Mouse (Mus musculus) heart, embryonic 12.5 days (tissue): ENCODE results near the gene Chmp1a. TPM values are rescaled to one million over a fixed set of nuclear protein-coding genes. Genes with fewer than 3 reads are reported as not detected.

Experiments used
- ATAC-seq: fragments of 200-750 bp; cut with Nextera tagmentation; 2 replicates; pipeline ENCODE4 v1.8.0; 2017; ENCODE audit warnings: moderate TSS enrichment, moderate library complexity; ENCODE audit not compliant: insufficient number of reproducible peaks, low FRiP score
- H3K27ac ChIP-seq: fragments of 300-500 bp; sonication (generic); 2 replicates; pipeline ENCODE4 v1.5.1; 2016; ENCODE audit warnings: mild to moderate bottlenecking, moderate library complexity; ENCODE audit not compliant: poor library complexity, severe bottlenecking
- H3K27me3 ChIP-seq: fragments of 300-500 bp; sonication (generic); replicated peaks from 2 replicates; pipeline ENCODE4 v1.6.1; 2016; ENCODE audit warnings: mild to moderate bottlenecking, moderate library complexity
- H3K36me3 ChIP-seq: fragments of 300-500 bp; sonication (generic); 2 replicates; pipeline ENCODE4 v1.6.1; 2016; ENCODE audit warnings: mild to moderate bottlenecking, moderate library complexity
- H3K4me1 ChIP-seq: fragments of 300-500 bp; sonication (generic); replicated peaks from 2 replicates; pipeline ENCODE4 v1.6.1; 2016; ENCODE audit warnings: mild to moderate bottlenecking
- H3K4me2 ChIP-seq: fragments of 300-500 bp; sonication (generic); 2 replicates; pipeline ENCODE4 v1.6.1; 2016; ENCODE audit warnings: mild to moderate bottlenecking, moderate library complexity
- H3K4me3 ChIP-seq: fragments of 300-500 bp; sonication (generic); 2 replicates; pipeline ENCODE4 v1.5.1; 2016; ENCODE audit warnings: mild to moderate bottlenecking
- H3K9ac ChIP-seq: fragments of 300-500 bp; sonication (generic); 2 replicates; pipeline ENCODE4 v1.6.1; 2016; ENCODE audit warnings: mild to moderate bottlenecking, moderate library complexity
- H3K9me3 ChIP-seq: fragments of 300-500 bp; sonication (generic); replicated peaks from 2 replicates; pipeline ENCODE4 v1.6.1; 2016; ENCODE audit warnings: mild to moderate bottlenecking, moderate library complexity
- WGBS: fragments of 180-500 bp; shearing (Covaris S2); methylation state at CpG from one replicate; pipeline ENCODE4 v1.1.7; 2016; 5-methylcytosine and 5-hydroxymethylcytosine counted together
- polyA plus RNA-seq: library from polyadenylated mRNA; unstranded; fragments of >200 nt; fragmentation: Nextera tagmentation; extraction: Ambion mirVana; gene quantifications from 2 replicates; pipeline ENCODE4 v1.2.1, GENCODE M21; 2016

The Chmp1a gene
- polyA plus RNA-seq, 1 experiment from 2014 or later, result 102 TPM

DNA sequence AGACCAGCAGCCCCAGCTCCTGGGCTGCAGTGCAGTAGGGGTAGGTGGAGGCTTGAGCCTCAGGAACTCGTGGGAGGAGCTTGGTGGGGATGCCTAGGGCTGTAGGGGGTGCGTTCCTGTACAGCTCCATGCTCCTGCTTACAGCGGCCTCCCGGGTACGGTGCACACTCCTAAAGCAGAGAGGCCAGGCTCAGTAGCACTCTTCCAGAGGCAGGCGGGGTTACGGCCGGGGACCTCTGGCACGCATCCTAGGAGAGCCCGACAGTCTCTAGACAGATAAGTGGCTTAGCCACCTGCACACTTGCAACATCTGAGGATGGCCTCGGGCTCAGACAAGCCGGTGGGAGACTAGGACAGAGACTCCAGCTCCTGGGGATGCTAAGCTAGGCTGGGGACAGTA is 33.0 kb upstream of the Chmp1a start:
- no peak overlapping the region for H3K4me2 ChIP-seq
- WGBS, result 82% methylated on average over 12 of the region's 12 CpGs
- H3K9me3 ChIP-seq, result no peaks in the 10 kb centered on the region
- no peaks in the 10 kb centered on the region for H3K27me3 ChIP-seq
- H3K27ac ChIP-seq, result no peak overlapping the region
- no peak overlapping the region for H3K4me3 ChIP-seq
- no peaks in the 10 kb centered on the region for H3K4me1 ChIP-seq
- H3K36me3 ChIP-seq, result peaks cover 89% of the 10 kb centered on the region
- no peak for ATAC-seq
- no peak overlapping the region for H3K9ac ChIP-seq

GRCm38 (mm10) chr8:123244382-123244781 is 31.8 kb upstream of the Chmp1a start:
- H3K36me3 ChIP-seq, result peaks cover 80% of the 10 kb centered on the region
- no peak overlapping the region for H3K4me3 ChIP-seq
- no peak overlapping the region for H3K27ac ChIP-seq
- 0 out of 2 replicates have a peak, but pooled peaks cover 3% of the 10 kb centered on the region for H3K27me3 ChIP-seq
- 87% methylated on average over 4 of the region's 4 CpGs for WGBS
- H3K9me3 ChIP-seq, result no peaks in the 10 kb centered on the region
- H3K4me1 ChIP-seq, result no peaks in the 10 kb centered on the region
- H3K4me2 ChIP-seq, result no peak overlapping the region
- H3K9ac ChIP-seq, result no peak overlapping the region
- no peak for ATAC-seq

DNA sequence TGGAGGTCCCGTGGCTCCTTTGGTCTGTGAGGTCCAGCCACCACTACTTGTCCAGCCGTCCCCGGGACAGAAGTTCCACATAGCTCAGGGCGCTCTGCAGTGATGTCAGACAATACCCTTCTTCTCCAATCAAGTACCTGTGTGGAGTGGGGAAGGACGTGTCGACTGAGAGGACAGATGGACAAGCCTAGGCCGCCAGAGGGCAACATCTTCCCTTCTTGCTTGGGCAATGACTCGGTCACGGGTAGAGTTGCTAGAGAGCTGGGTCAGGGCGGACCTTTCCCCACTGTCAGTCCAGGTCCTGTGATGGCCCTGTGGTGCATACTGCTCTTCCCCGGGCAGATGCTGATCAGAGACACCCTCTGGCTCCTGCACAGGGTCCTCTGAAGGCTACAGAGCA is 30.5 kb upstream of the Chmp1a start:
- Histone ChIP-seq H3K4me2 (no peak overlapping the region), H3K4me1 (no peaks in the 10 kb centered on the region), H3K27me3 (0 out of 2 replicates have a peak, but pooled peaks cover 3% of the 10 kb centered on the region), H3K36me3 (peaks cover 67% of the 10 kb centered on the region), H3K9me3 (no peaks in the 10 kb centered on the region), H3K4me3 (no peak overlapping the region), H3K9ac (no peak overlapping the region), H3K27ac (no peak overlapping the region)
- no peak for ATAC-seq
- 66% methylated on average over 11 of the region's 11 CpGs for WGBS

- H3K4me3 ChIP-seq, result no peak overlapping the region
- 76% methylated on average over 7 of the region's 7 CpGs for WGBS
- no peak for ATAC-seq
- H3K9me3 ChIP-seq, result no peaks in the 10 kb centered on the region
- H3K27ac ChIP-seq, result no peak overlapping the region
- H3K4me1 ChIP-seq, result no peaks in the 10 kb centered on the region
- H3K27me3 ChIP-seq, result 0 out of 2 replicates have a peak, but pooled peaks cover 3% of the 10 kb centered on the region
- no peak overlapping the region for H3K9ac ChIP-seq
- peaks cover 60% of the 10 kb centered on the region for H3K36me3 ChIP-seq
- H3K4me2 ChIP-seq, result no peak overlapping the region
Measured at GRCm38 (mm10) chr8:123242107-123242923, 29.8 kb upstream of the Chmp1a start.

DNA sequence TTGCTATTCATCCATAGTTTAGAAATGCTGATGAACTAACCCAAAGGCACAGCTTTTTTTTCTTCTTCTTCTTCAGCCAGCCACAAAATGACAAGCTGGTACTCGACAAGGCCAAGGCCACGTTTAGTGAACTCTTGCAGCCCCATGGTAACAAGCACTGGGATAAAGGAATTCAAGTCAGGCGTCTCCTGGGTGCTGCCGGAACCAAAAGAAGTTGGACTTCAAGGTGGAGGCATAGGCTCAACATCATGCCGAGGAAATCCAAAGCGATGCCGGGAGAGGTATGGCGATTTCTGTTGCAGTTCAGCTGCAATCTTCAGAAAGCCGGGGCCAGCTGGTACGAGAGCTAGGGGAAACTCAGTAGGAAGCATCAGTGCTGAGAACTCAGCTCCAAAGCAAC is 26.8 kb upstream of the Chmp1a start:
- ATAC-seq, result no peak
- no peak overlapping the region for H3K9ac ChIP-seq
- no peak overlapping the region for H3K27ac ChIP-seq
- H3K4me2 ChIP-seq, result no peak overlapping the region
- no peak overlapping the region for H3K4me3 ChIP-seq
- 84% methylated on average over 10 of the region's 10 CpGs for WGBS
- H3K36me3 ChIP-seq, result peaks cover 31% of the 10 kb centered on the region
- H3K4me1 ChIP-seq, result peaks cover 14% of the 10 kb centered on the region
- peaks cover 15% of the 10 kb centered on the region for H3K27me3 ChIP-seq
- H3K9me3 ChIP-seq, result no peaks in the 10 kb centered on the region

DNA sequence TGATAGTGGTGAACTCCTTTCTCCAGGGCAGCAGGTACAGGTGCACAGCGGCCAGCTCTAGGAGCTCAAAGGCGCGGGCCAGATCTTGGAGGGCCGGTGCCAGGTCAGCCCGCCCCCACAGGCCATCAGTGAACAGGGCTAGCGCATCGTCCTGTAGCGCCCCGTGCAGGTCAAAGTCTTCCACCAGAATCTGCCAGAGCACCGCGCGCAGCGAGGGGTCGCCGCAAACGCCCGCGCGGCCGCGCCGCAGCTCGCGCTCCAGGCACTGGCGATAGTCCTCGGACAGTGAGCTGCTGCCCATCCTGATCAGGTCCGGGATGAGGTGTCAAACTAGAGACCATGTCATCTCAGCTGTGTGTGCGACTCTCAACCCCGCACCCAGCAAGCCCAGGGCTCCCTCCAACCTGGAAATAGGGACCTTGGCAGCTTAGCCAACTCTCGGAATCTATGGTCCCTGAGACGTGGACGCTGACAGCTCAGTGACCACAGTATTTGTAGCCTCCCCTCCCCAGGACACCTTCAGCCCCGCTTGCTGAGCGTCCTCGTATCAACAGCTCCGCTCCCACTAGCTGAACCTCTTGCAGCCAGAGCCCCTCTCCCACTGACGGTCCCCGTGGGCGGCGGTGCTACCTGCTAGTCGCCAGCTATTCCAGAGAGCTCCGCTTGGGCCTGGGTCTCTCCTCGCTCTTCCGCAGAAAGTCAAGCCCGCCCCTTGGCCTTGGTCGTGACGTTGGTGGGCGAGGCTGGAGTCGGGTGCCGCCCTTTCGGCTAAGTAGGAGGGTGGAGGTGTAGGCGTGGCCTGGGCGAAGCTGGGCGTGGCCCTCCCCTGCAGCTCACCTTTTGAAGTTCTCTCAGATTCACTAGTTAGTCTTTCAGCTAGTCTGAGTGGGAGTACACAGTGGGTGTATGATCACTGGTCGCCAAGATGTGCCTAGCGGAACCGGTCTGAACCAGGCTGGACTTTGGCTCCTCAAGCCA is 23.2 kb upstream of the Chmp1a start, which contains the start of gene Spata2l:
Spata2l (minus strand) TSS at position 714 of the 978 bp plus-strand sequence.
- H3K4me3 ChIP-seq, result peak within 1 kb of the TSS; percentile 59
- H3K4me1 ChIP-seq, result peaks cover 14% of the 10 kb centered on the region
- H3K9ac ChIP-seq, result peak within 1 kb of the TSS; percentile 64
- H3K27me3 ChIP-seq, result peaks cover 31% of the 10 kb centered on the region
- ATAC-seq, result peak; percentile 84
- WGBS, result 2% methylated on average over 57 of the region's 57 CpGs
- H3K9me3 ChIP-seq, result no peaks in the 10 kb centered on the region
- no peaks in the 10 kb centered on the region for H3K36me3 ChIP-seq
- H3K4me2 ChIP-seq, result peak within 1 kb of the TSS; percentile 89
- H3K27ac ChIP-seq, result no peak within 1 kb of the TSS

DNA sequence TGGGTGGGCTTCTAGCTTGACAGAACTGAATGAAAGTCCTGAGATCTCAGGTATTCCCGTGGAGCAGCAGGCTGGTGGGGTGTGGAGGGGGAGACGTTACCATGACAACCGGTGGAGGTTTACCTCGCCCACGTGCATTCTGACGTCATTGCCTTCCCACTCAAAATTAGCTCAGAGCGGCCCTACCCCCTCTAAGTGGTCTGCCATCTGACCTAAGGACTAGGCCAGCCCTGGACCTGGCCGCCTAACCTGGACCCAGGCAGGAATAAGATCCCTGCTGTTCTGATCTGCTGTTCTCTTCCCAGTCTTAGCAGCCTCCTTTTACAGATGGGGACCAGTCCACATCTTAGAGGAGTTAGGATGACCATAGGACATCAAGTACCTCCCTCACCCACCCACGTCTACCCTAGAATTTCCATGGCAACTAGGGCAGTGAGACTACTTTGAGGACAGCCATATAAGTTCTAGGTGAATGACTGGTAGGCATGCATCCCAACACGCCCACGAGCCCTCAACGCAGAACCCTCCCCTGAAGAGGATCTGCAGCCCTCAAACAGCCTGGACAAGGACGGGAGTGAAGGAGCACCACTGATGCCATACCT is 22.5 kb upstream of the Chmp1a start:
- Histone ChIP-seq H3K4me2 (peak overlapping the region; percentile 89), H3K36me3 (peaks cover 3% of the 10 kb centered on the region; the same call in 1 of the 2 replicates), H3K27me3 (peaks cover 31% of the 10 kb centered on the region), H3K9me3 (no peaks in the 10 kb centered on the region), H3K9ac (peak overlapping the region; percentile 64), H3K4me3 (peak overlapping the region; percentile 59), H3K4me1 (peaks cover 14% of the 10 kb centered on the region), H3K27ac (no peak overlapping the region)
- 38% methylated on average over 13 of the region's 13 CpGs for WGBS
- 0 out of 2 replicates have a peak, but pooled peaks have one; percentile 1 for ATAC-seq

DNA sequence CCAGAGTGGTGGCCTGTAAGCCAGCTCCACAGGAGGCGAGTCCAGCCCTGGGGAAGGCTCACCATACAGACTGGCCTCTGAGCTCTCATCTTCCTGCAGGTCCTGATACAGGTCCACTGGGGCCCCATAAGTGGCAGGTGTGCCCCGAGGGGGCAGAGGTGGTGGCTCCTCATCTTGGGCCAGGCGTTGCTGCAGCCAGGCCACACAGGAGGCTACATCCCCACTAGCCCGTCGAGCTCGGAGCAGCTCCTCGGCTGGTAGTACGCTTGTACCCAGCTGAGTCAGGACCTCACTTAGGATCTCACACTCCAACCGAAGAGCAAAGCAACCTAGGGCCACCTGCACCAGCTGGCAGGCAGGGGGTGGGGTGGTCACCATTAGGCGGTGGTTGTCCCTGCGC is 21.2 kb upstream of the Chmp1a start:
- H3K4me2 ChIP-seq, result no peak overlapping the region
- ATAC-seq, result no peak
- H3K27ac ChIP-seq, result no peak overlapping the region
- peaks cover 29% of the 10 kb centered on the region for H3K27me3 ChIP-seq
- peaks cover 15% of the 10 kb centered on the region for H3K36me3 ChIP-seq
- peaks cover 14% of the 10 kb centered on the region for H3K4me1 ChIP-seq
- no peaks in the 10 kb centered on the region for H3K9me3 ChIP-seq
- WGBS, result 73% methylated on average over 11 of the region's 11 CpGs
- no peak overlapping the region for H3K9ac ChIP-seq
- H3K4me3 ChIP-seq, result no peak overlapping the region

- H3K4me2 ChIP-seq, result no peak overlapping the region
- H3K27ac ChIP-seq, result no peak overlapping the region
- H3K4me3 ChIP-seq, result no peak overlapping the region
- peaks cover 29% of the 10 kb centered on the region for H3K27me3 ChIP-seq
- no peaks in the 10 kb centered on the region for H3K9me3 ChIP-seq
- ATAC-seq, result no peak
- peaks cover 19% of the 10 kb centered on the region for H3K36me3 ChIP-seq
- H3K4me1 ChIP-seq, result peaks cover 14% of the 10 kb centered on the region
- H3K9ac ChIP-seq, result no peak overlapping the region
- 56% methylated on average over 13 of the region's 13 CpGs for WGBS
Measured at GRCm38 (mm10) chr8:123233300-123233699, 20.7 kb upstream of the Chmp1a start.

DNA sequence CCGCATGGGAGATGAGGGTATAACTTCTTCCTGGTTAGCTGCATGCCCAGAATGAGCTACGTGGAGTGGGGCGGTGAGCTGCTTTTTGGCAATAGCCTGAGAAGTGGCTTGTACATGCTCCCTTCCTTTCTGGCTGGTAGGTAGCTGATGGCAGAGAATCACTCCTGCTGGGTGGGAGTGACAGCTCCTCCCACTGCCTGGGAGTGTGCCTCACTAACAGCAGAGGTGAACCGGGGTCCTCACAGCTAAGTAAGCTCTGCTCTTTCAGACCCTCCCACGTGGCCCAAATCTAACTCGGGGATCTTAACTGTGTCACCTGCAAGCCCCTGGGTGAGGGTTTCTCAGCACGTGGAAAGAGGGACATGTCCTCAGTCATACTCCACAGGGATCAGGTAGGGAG is 20.0 kb upstream of the Chmp1a start:
- 32% methylated on average over 7 of the region's 7 CpGs for WGBS
- H3K4me2 ChIP-seq, result no peak overlapping the region

More for the DNA sequence above, 20.0 kb upstream of the Chmp1a start:
- Histone ChIP-seq H3K9me3 (no peaks in the 10 kb centered on the region), H3K27ac (no peak overlapping the region), H3K27me3 (peaks cover 29% of the 10 kb centered on the region), H3K4me1 (peaks cover 14% of the 10 kb centered on the region), H3K9ac (no peak overlapping the region), H3K4me3 (no peak overlapping the region), H3K36me3 (peaks cover 27% of the 10 kb centered on the region)
- no peak for ATAC-seq
